In genomic region chr3:85275075-85275474, GRCm38 (mm10) we compare ENCODE assay signal across 9 mouse cellular contexts.
A peak's percentile ranks its signal among the peaks of the same experiment; 100 is the strongest.
DNase-seq lines count a peak whose midpoint lies in the region; ATAC-seq and TF ChIP-seq lines count a peak whose summit lies in the region.
"Had no signal": no experiment of that assay in that cellular context is flagged by ENCODE, and none has a peak within 500 bp of the region (broad histone marks: within the 10 kb centered on the region; RNA-seq: fewer than 3 reads in every experiment).

No protein-coding gene starts in this region.

- 0 out of 2 replicates have a peak, but pooled peaks cover 6% of the 10 kb centered on the region for H3K4me1 ChIP-seq in midbrain, embryonic 10.5 days
- H3K4me1 ChIP-seq in midbrain, embryonic 13.5 days (replicated peaks) = no peaks in the 10 kb centered on the region
- H3K4me1 ChIP-seq in kidney, adult 2 months (ENCODE audit: control insufficient read depth, insufficient read depth, low read length) = no peaks in the 10 kb centered on the region
- H3K4me1 ChIP-seq: neural tube, embryonic 12.5 days had no signal

- TF ChIP-seq POLR2A in kidney, adult 2 months (IDR thresholded peaks at IDR 0.05; ENCODE audit: low read depth, low read length) = no peak

- H3K9me3 ChIP-seq in midbrain, embryonic 10.5 days (replicated peaks) = no peaks in the 10 kb centered on the region
- no peaks in the 10 kb centered on the region for H3K9me3 ChIP-seq in midbrain, embryonic 13.5 days
- H3K9me3 ChIP-seq: embryonic facial prominence, embryonic 12.5 days; neural tube, embryonic 12.5 days had no signal

- H3K27ac ChIP-seq in midbrain, embryonic 10.5 days (replicated peaks) = no peak overlapping the region
- no peak overlapping the region for H3K27ac ChIP-seq in midbrain, embryonic 13.5 days
- H3K27ac ChIP-seq in kidney, adult 2 months (ENCODE audit: insufficient read depth, low read depth, low read length) = no peak overlapping the region
- H3K27ac ChIP-seq: embryonic facial prominence, embryonic 12.5 days; neural tube, embryonic 12.5 days had no signal

- no peak overlapping the region for H3K4me2 ChIP-seq in midbrain, embryonic 13.5 days (replicated peaks)
- H3K4me2 ChIP-seq: embryonic facial prominence, embryonic 12.5 days; neural tube, embryonic 12.5 days had no signal

- H3K27me3 ChIP-seq in midbrain, embryonic 10.5 days (ENCODE audit: low read depth, poor library complexity, severe bottlenecking) = no peaks in the 10 kb centered on the region
- no peaks in the 10 kb centered on the region for H3K27me3 ChIP-seq in midbrain, embryonic 13.5 days
- H3K27me3 ChIP-seq in kidney, adult 2 months (replicated peaks; ENCODE audit: control insufficient read depth, insufficient read depth, low read length) = no peaks in the 10 kb centered on the region
- H3K27me3 ChIP-seq: embryonic facial prominence, embryonic 12.5 days; neural tube, embryonic 12.5 days had no signal

- WGBS in midbrain, embryonic 10.5 days = 42% methylated on average over 10 of the region's 10 CpGs
- WGBS in midbrain, embryonic 13.5 days = 44% methylated on average over 10 of the region's 10 CpGs
- 40% methylated on average over 10 of the region's 10 CpGs for WGBS in kidney, adult 2 months

- ATAC-seq in midbrain, embryonic 13.5 days = no peak

- H3K36me3 ChIP-seq in midbrain, embryonic 10.5 days = no peaks in the 10 kb centered on the region
- no peaks in the 10 kb centered on the region for H3K36me3 ChIP-seq in midbrain, embryonic 13.5 days
- H3K36me3 ChIP-seq in kidney, adult 2 months (ENCODE audit: control insufficient read depth, insufficient read depth, low read length) = no peaks in the 10 kb centered on the region
- H3K36me3 ChIP-seq: embryonic facial prominence, embryonic 12.5 days; neural tube, embryonic 12.5 days had no signal

- peak; percentile 42; the same call in 1 of the 2 replicates for TF ChIP-seq CTCF in kidney, adult 2 months (conservative IDR thresholded peaks at IDR 0.05; ENCODE audit: insufficient read depth, insufficient read length, low read depth, low read length)

- no peak overlapping the region for H3K4me3 ChIP-seq in midbrain, embryonic 10.5 days
- no peak overlapping the region for H3K4me3 ChIP-seq in midbrain, embryonic 13.5 days (replicated peaks)
- no peak overlapping the region for H3K4me3 ChIP-seq in kidney, adult 2 months (ENCODE audit: insufficient read depth, low read depth, low read length)
- H3K4me3 ChIP-seq: embryonic facial prominence, embryonic 12.5 days; neural tube, embryonic 12.5 days had no signal

- no peak overlapping the region for H3K9ac ChIP-seq in midbrain, embryonic 13.5 days (replicated peaks)
- H3K9ac ChIP-seq: embryonic facial prominence, embryonic 12.5 days; neural tube, embryonic 12.5 days had no signal

- DNase-seq in midbrain, embryonic 10.5 days (ENCODE audit: low spot score) = peak; percentile 45
- DNase-seq in adrenal gland, postnatal 10 days = peak; percentile 56
- DNase-seq in forelimb bud, embryonic 11.5 days (ENCODE audit: low read depth, low spot score) = peak; percentile 26
- peak; percentile 37 for DNase-seq in kidney, adult 2 months
- peak; percentile 74 for DNase-seq in lung, postnatal 14 days
- DNase-seq in frontal cortex, postnatal 36 days (ENCODE audit: low spot score in 2 of 2) = no peak

Comparison
In these comparisons a context has a peak if more than half of its experiments do, and no peak if none do; other contexts are left out.
1. DNase-seq: peak in midbrain, embryonic 10.5 days (single experiment), adrenal gland, postnatal 10 days (single experiment), forelimb bud, embryonic 11.5 days (single experiment), kidney, adult 2 months (single experiment) and lung, postnatal 14 days (single experiment); none in frontal cortex, postnatal 36 days (0 of 2).